Mouse (Mus musculus): ENCODE measurements around the gene Rad23a. TPM values are rescaled to one million over a fixed set of nuclear protein-coding genes. Genes with fewer than 3 reads are reported as not detected.

Rad23a gene
- polyA plus RNA-seq, 1 experiment from 2014 or later: 127 TPM

- Histone ChIP-seq H3K4me2 (peak overlapping the region; percentile 44), H3K27ac (no peak overlapping the region), H3K9ac (no peak overlapping the region), H3K27me3 (no peaks in the 10 kb centered on the region; the same call in 1 of the 2 replicates), H3K4me3 (no peak overlapping the region), H3K9me3 (no peaks in the 10 kb centered on the region), H3K36me3 (no peaks in the 10 kb centered on the region), H3K4me1 (peaks cover 13% of the 10 kb centered on the region; the same call in 1 of the 2 replicates)
- ATAC-seq (ENCODE audit: borderline replicate concordance, extremely low read depth, low FRiP score, low TSS enrichment): peak; percentile 81
- 1% methylated on average over 18 of the region's 18 CpGs for WGBS
Observed at GRCm38 (mm10) chr8:84823653-84824052, 16.8 kb downstream of the Rad23a start.

GRCm38 (mm10) chr8:84822723-84823122 is 17.7 kb downstream of the Rad23a start, which contains the start of gene Dand5:
Gene Dand5 (minus strand): TSS chr8:84822823.
- H3K27me3 ChIP-seq: no peaks in the 10 kb centered on the region; the same call in 1 of the 2 replicates
- peaks cover 13% of the 10 kb centered on the region; the same call in 1 of the 2 replicates for H3K4me1 ChIP-seq
- no peak within 1 kb of the TSS for H3K9ac ChIP-seq
- ATAC-seq (ENCODE audit: borderline replicate concordance, extremely low read depth, low FRiP score, low TSS enrichment): no peak
- WGBS: 48% methylated on average over 3 of the region's 3 CpGs
- no peaks in the 10 kb centered on the region for H3K9me3 ChIP-seq
- peak within 1 kb of the TSS; percentile 44 for H3K4me2 ChIP-seq
- no peak within 1 kb of the TSS for H3K27ac ChIP-seq
- H3K4me3 ChIP-seq: no peak within 1 kb of the TSS
- H3K36me3 ChIP-seq: no peaks in the 10 kb centered on the region

DNA sequence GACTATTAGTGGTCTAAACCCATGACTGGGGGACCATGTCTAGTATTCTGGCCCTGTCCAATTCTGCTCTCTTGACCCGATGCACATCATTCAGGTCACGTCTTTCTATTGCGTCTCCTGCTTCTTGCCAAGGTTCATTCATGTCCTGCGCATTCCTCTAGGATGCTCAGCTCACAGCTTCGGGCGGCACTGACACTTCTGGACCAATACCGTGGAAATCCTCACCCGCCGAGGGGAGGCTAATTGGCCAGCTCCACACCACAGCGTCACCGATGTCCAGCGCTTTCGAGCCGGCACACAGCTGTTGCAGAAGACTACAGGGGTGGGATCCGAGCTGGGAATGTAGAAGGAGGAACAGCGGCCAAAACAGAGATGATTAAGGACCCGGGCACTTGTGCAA is 24.3 kb downstream of the Rad23a start:
- 70% methylated on average over 17 of the region's 17 CpGs for WGBS
- Histone ChIP-seq H3K27ac (no peak overlapping the region), H3K36me3 (no peaks in the 10 kb centered on the region), H3K9me3 (no peaks in the 10 kb centered on the region), H3K4me2 (no peak overlapping the region), H3K27me3 (peaks cover 12% of the 10 kb centered on the region; the same call in 1 of the 2 replicates), H3K4me3 (no peak overlapping the region), H3K4me1 (peaks cover 16% of the 10 kb centered on the region), H3K9ac (no peak overlapping the region)
- ATAC-seq (ENCODE audit: borderline replicate concordance, extremely low read depth, low FRiP score, low TSS enrichment): no peak

DNA sequence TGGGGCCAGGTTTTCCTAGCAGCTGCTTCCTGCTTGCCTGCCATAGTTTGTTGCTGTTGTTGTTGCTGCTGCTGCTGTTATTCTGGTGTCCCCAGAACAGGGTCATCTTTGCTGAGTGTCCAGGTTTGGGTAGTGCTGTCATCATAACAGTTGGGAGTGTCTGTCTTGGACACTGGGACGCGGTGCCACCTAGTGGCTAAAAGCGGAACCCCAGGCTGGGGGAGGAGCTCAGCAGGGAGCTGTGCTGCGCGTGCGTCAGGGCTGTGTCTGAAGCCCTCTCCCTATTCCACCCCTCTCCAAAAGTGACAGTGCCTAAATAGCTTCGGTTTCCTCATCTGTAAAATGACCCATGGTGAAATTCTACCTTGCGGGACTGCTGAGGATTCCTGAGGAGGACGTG is 24.9 kb downstream of the Rad23a start:
- H3K4me3 ChIP-seq: no peak overlapping the region
- H3K9ac ChIP-seq: no peak overlapping the region
- H3K27ac ChIP-seq: no peak overlapping the region
- no peak overlapping the region for H3K4me2 ChIP-seq
- no peaks in the 10 kb centered on the region for H3K36me3 ChIP-seq
- peaks cover 12% of the 10 kb centered on the region; the same call in 1 of the 2 replicates for H3K27me3 ChIP-seq
- 9% methylated on average over 9 of the region's 9 CpGs for WGBS
- peak; percentile 55; the same call in 1 of the 2 replicates for ATAC-seq (ENCODE audit: borderline replicate concordance, extremely low read depth, low FRiP score, low TSS enrichment)
- peaks cover 20% of the 10 kb centered on the region for H3K4me1 ChIP-seq
- no peaks in the 10 kb centered on the region for H3K9me3 ChIP-seq

DNA sequence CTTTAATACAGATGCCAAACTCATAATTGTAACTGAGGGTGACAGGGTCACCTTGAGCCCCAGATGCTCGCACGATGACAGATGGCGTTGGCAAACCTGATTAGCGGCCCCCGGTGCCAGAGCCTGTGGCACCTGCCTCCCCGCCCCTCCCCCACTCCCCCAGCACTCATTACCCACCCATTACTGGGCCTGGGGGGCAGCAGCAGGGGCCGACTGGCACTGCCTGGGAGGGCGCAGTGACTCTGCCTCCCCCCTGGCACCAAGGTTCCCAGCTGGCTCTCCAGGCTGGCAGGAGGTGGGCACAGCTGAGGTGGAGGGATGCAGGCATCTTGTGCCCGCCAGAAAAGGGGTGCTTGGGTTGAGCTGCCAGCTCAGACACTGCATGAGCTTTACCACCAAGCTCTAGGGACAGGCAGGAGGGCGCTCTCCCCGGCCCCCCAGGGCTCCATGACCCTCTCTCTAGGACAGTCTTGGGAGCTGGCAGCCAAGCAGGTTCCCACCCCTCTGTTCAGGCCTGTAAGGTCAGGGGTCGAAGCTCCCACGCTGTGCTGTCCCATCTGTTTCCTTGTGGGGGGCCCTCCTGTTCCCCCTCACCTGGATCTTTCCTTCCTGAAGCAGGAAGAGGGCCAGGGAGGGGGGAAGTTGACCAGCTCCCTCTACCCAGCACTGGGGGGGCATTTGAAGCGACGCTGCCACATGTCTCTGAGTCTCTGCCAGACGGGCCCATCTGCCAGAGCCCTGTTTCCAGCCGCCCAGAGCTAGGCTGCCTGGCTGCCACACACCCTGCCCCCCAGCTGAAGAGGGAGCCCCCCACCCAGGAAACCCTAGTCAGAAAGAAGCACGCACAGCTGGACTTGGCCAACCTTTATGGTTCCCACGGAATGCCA is 25.7 kb downstream of the Rad23a start:
- no peaks in the 10 kb centered on the region for H3K9me3 ChIP-seq
- no peak overlapping the region for H3K4me2 ChIP-seq
- H3K36me3 ChIP-seq: no peaks in the 10 kb centered on the region
- H3K27ac ChIP-seq: no peak overlapping the region
- peaks cover 12% of the 10 kb centered on the region; the same call in 1 of the 2 replicates for H3K27me3 ChIP-seq
- peaks cover 22% of the 10 kb centered on the region for H3K4me1 ChIP-seq
- H3K9ac ChIP-seq: peak overlapping the region; percentile 1; the same call in 1 of the 2 replicates
- H3K4me3 ChIP-seq: no peak overlapping the region
- 40% methylated on average over 19 of the region's 19 CpGs for WGBS
- ATAC-seq (ENCODE audit: borderline replicate concordance, extremely low read depth, low FRiP score, low TSS enrichment): no peak

GRCm38 (mm10) chr8:84814240-84814554 is 26.3 kb downstream of the Rad23a start:
- H3K4me1 ChIP-seq: peaks cover 22% of the 10 kb centered on the region
- H3K4me3 ChIP-seq: no peak overlapping the region
- 82% methylated on average over 11 of the region's 11 CpGs for WGBS
- H3K9me3 ChIP-seq: no peaks in the 10 kb centered on the region
- no peak overlapping the region for H3K4me2 ChIP-seq
- H3K27ac ChIP-seq: no peak overlapping the region
- ATAC-seq (ENCODE audit: borderline replicate concordance, extremely low read depth, low FRiP score, low TSS enrichment): no peak
- H3K27me3 ChIP-seq: peaks cover 12% of the 10 kb centered on the region; the same call in 1 of the 2 replicates
- H3K36me3 ChIP-seq: no peaks in the 10 kb centered on the region
- H3K9ac ChIP-seq: no peak overlapping the region

DNA sequence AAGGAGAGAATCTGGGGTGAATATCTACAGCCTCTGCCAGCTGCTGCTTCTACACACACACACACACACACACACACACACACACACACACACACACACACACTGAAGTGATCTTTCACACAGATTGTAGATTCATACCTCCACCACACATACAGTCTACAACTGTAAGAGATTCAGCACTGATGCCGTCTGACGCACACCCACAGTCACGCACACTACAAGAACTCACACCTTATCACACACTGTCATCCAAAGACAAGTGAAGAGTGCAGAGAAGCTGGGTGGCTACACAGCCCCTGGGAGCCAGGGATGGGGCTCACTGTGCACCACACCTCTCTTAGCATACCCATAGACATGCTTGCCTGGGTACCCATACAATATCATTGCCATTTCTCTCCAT is 26.6 kb downstream of the Rad23a start:
- peaks cover 12% of the 10 kb centered on the region; the same call in 1 of the 2 replicates for H3K27me3 ChIP-seq

GRCm38 (mm10) chr8:84813059-84813458 is 27.4 kb downstream of the Rad23a start:
- no peak overlapping the region for H3K27ac ChIP-seq
- no peaks in the 10 kb centered on the region for H3K9me3 ChIP-seq
- no peak for ATAC-seq (ENCODE audit: borderline replicate concordance, extremely low read depth, low FRiP score, low TSS enrichment)
- H3K9ac ChIP-seq: no peak overlapping the region
- peaks cover 22% of the 10 kb centered on the region for H3K4me1 ChIP-seq
- H3K27me3 ChIP-seq: peaks cover 12% of the 10 kb centered on the region; the same call in 1 of the 2 replicates
- H3K36me3 ChIP-seq: no peaks in the 10 kb centered on the region
- WGBS: 2% methylated on average over 5 of the region's 5 CpGs
- H3K4me2 ChIP-seq: no peak overlapping the region
- H3K4me3 ChIP-seq: no peak overlapping the region

More for the DNA sequence above, 26.6 kb downstream of the Rad23a start:
- ATAC-seq (ENCODE audit: borderline replicate concordance, extremely low read depth, low FRiP score, low TSS enrichment): no peak
- Histone ChIP-seq H3K4me2 (no peak overlapping the region), H3K9ac (no peak overlapping the region), H3K4me3 (no peak overlapping the region), H3K9me3 (no peaks in the 10 kb centered on the region), H3K36me3 (no peaks in the 10 kb centered on the region), H3K4me1 (peaks cover 22% of the 10 kb centered on the region), H3K27ac (no peak overlapping the region)
- 69% methylated on average over 3 of the region's 3 CpGs for WGBS

DNA sequence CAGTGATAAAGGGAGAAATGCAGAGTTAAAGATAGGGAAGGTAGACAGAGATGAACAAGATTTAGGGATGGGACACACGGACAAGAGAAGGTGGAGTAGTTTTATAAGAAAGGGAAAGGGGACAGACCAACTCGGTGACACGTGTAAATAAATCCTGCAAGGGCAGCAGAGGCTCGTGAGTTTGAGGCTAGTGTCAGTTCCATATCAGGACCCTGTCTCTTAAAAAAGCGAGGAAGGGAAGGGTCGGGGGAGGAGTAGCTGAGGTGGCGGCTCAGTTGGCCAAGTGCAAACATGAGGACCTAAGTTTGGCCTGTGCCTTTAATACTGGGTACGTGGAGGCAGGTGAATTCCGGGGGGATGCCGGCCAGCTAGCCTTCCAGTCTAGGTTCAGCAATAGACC is 29.2 kb downstream of the Rad23a start:
- peak overlapping the region; percentile 37 for H3K4me3 ChIP-seq
- H3K27ac ChIP-seq: no peak overlapping the region
- H3K36me3 ChIP-seq: no peaks in the 10 kb centered on the region
- 28% methylated on average over 10 of the region's 10 CpGs for WGBS
- peak overlapping the region; percentile 26; the same call in 1 of the 2 replicates for H3K9ac ChIP-seq
- peak overlapping the region; percentile 72 for H3K4me2 ChIP-seq
- H3K9me3 ChIP-seq: no peaks in the 10 kb centered on the region
- peaks cover 12% of the 10 kb centered on the region; the same call in 1 of the 2 replicates for H3K27me3 ChIP-seq
- no peak for ATAC-seq (ENCODE audit: borderline replicate concordance, extremely low read depth, low FRiP score, low TSS enrichment)
- peaks cover 22% of the 10 kb centered on the region for H3K4me1 ChIP-seq

DNA sequence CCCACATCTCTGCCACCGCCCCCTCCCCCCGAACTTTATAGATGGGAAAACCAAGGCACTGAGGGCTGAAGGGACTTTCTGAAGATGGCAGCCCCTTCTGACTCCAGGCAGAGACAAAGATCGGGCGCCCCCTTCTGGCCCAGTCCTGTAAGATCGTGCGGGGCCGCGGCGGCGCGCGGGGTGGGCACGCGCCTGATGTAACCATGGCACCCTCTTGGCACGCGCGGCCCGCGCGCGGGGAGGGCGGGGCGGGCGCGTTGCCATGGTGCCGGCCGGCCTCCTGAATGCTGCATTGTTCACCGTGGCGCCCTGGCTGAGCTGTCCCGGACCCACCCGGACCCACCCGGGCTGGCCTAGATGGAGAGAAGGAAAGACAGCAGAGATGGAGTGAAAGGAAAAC is 29.6 kb downstream of the Rad23a start:
- Histone ChIP-seq H3K27me3 (peaks cover 12% of the 10 kb centered on the region; the same call in 1 of the 2 replicates), H3K4me1 (peaks cover 22% of the 10 kb centered on the region), H3K4me3 (peak overlapping the region; percentile 37), H3K9me3 (no peaks in the 10 kb centered on the region), H3K27ac (no peak overlapping the region), H3K4me2 (peak overlapping the region; percentile 72), H3K9ac (peak overlapping the region; percentile 26; the same call in 1 of the 2 replicates), H3K36me3 (no peaks in the 10 kb centered on the region)
- under 1% methylated on average over 32 of the region's 32 CpGs for WGBS
- peak; percentile 85 for ATAC-seq (ENCODE audit: borderline replicate concordance, extremely low read depth, low FRiP score, low TSS enrichment)

- no peak for ATAC-seq (ENCODE audit: borderline replicate concordance, extremely low read depth, low FRiP score, low TSS enrichment)
- WGBS: 72% methylated on average over 5 of the region's 5 CpGs
- Histone ChIP-seq H3K4me3 (no peak overlapping the region), H3K36me3 (no peaks in the 10 kb centered on the region), H3K27me3 (peaks cover 12% of the 10 kb centered on the region; the same call in 1 of the 2 replicates), H3K27ac (no peak overlapping the region), H3K4me1 (peaks cover 16% of the 10 kb centered on the region), H3K4me2 (no peak overlapping the region), H3K9ac (no peak overlapping the region), H3K9me3 (no peaks in the 10 kb centered on the region)
Observed at GRCm38 (mm10) chr8:84809941-84810280, 30.6 kb downstream of the Rad23a start.
